Mouse (Mus musculus) ES-E14 (cell line): ENCODE measurements around the gene Cbx2.

Source experiments
- CHD2 ChIP-seq: IDR thresholded peaks from 2 replicates; pipeline ENCODE4 v1.6.1; 2014; ENCODE audit warnings: mild to moderate bottlenecking, low read depth, low read length, inconsistent platforms
- HCFC1 ChIP-seq: IDR thresholded peaks from 2 replicates; pipeline ENCODE4 v1.6.1; 2012; ENCODE audit warnings: low read length, inconsistent platforms, borderline replicate concordance; ENCODE audit not compliant: insufficient read depth
- MAFK ChIP-seq: IDR thresholded peaks from 2 replicates; pipeline ENCODE4 v1.6.1; 2014; ENCODE audit warnings: mild to moderate bottlenecking, low read depth, low read length, inconsistent platforms; ENCODE audit not compliant: insufficient read depth
- ZC3H11A ChIP-seq: IDR thresholded peaks from 2 replicates; pipeline ENCODE4 v1.6.1; 2012; ENCODE audit warnings: low read depth, mild to moderate bottlenecking, inconsistent platforms, low read length, borderline replicate concordance
- ZNF384 ChIP-seq: IDR thresholded peaks from 2 replicates; pipeline ENCODE4 v1.6.1; 2012; ENCODE audit warnings: low read depth, low read length, inconsistent platforms

DNA sequence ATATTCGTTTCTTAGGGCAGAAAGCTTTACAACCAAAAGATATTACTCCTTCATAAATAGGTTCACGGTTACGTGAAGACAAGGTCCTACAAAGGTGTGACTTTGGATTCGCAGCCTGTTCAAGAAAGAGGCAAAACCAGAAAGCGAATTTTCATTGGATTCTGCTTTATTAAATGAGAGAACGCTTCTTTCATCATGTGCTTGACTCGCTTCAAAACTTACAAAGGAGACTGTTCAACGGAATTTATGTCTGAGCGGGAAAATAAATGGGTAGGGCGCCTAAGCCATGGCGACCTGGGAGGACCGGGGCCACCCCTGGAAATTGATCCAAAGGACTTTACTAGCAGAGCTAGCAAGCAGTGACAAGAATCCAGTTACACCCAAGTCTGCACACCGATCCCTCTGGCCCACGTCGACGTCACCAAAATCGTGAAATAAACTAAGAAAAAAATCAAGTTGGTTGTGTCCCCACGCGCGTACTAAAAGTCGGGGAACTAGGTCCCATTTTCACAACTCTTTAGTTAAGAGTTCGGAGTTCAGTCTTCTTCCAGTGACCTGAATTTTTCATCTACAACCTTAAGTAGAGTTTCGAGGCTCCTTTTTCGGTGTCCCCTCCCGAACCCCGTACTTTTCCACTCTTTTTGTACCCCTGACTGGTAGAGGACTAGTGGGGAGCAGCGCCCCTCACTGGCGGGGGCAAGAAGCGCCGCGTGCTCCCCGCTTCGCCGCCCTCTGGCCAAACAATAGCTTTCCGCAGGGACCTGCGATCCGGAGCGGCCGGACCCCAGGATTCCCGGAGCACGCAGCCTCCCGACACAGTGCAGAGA is 481 bp upstream of the Cbx2 start:
- TF ChIP-seq MAFK: no peak
- TF ChIP-seq ZNF384: no peak
- TF ChIP-seq HCFC1: no peak
- no peak for TF ChIP-seq ZC3H11A
- no peak for TF ChIP-seq CHD2
